Mouse (Mus musculus): ENCODE data around the gene Zmpste24.
"Not testable (repeated sequence)": the region's sequence is repeated elsewhere in the genome, so short reads cannot be mapped to it uniquely, and the experiment has no call there.

The Zmpste24 gene

DNA sequence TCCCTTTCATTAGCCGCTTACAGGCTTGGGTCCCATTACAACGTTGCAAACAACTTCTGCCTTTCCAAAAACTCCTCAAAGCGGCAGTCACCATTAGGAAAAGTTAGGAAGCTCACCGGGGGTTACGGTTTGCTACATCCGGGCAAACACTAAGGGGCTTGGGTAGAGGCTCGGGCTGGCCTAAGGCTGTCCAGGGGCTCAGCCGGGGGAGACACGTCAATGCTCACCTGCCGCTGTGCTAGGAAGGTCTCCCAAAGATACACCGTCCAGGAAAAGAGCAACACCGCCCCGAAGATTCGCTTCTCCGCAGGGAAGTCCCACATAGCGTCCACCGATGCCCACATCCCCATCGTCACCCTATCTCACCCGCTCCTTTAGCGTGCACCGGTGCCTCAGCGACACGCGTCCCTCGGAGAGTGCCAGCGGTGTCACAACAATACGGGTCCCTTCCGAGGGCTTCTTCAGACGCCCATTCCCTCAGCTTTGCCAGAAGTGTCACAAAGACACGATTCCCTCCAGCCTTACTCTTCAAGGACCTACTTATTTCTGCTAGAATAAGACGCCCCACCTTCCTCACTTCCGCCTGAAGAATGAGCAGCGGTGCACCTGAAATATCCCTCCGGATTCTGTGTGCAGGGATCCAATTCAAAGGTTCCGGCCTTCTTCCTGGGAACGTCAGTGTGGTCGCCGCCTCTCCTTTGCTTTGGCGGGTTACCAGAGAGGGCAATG, at the start of gene Zmpste24:
Zmpste24 (minus strand) TSS at position 592 of the 729 bp plus-strand sequence.
- DNase-seq, result peak; percentile 88

- no peak for DNase-seq
Observed at GRCm38 (mm10) chr4:121109126-121109525, 11.1 kb upstream of the Zmpste24 start, which contains the start of gene Tmco2. Gene Tmco2, minus strand, starts transcription at chr4:121109226.

DNA sequence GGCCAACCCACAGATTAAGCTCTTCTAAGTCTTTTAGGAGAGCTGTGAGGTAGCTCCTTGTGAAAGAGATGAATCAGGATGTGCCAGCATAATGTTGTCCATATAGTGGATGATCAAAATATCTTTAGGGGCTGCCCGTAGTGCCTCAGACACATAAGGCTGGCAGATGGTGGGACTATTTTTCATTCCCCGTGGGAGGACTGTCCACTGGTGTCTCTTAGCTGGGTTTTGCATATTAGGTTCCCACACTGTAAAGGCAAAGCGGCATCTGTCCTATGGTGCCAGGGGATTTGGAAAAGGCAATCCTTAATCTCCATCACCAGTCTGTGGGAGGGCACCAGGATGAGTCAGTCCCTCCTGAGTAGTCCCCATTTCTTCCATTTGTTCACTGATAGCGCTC, 5.3 kb upstream of the Zmpste24 start:
- no peak for DNase-seq

GRCm38 (mm10) chr4:121090211-121090610, 7.8 kb downstream of the Zmpste24 start:
- no peak for DNase-seq

- DNase-seq, result no peak
Observed at GRCm38 (mm10) chr4:121088696-121089095, 9.3 kb downstream of the Zmpste24 start.

- DNase-seq, result no peak
Observed at GRCm38 (mm10) chr4:121084506-121084905, 13.5 kb downstream of the Zmpste24 start.

DNA sequence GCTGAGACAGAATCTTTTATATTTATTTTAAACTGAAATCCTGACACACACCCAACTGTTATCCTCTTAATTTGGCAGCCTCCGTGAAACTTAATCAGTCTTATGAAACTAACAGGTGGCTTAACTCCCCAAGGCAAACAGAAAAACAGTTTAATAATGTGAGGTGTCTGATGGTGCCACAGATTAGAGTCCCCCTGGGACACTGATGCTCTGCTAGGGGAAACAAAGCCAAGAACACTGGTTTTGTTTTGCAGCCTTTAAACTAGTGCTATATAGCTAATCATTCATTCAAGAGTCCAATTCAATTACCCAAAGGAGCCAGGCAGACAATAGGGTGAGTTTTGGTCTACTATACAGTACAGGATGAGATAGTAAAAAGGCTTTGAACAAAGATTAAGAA, 17.6 kb downstream of the Zmpste24 start:
- no peak for DNase-seq

- no peak for DNase-seq
Observed at GRCm38 (mm10) chr4:121077915-121078646, 20.0 kb downstream of the Zmpste24 start.

- no peak for DNase-seq
Observed at GRCm38 (mm10) chr4:121074250-121074649, 23.8 kb downstream of the Zmpste24 start.

DNA sequence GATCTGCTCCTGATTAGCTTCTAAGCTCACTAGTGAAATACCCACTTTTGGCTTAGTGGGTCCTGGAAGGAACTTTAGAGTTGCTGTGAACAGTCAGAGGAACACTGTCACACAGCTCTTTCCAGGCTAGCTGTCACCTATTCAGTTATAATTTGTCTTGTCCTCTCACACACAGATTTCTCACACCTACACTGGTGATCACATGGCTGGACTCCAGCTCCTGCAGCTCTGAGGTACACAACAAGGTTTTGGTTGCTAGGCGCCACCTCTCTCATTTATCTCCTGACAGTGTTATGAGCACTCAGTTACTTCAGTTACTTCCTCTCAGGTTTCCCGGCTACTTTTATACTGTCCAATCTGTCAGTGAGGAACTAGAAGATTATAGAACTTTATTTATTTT, 32.7 kb downstream of the Zmpste24 start:
- DNase-seq, result no peak

DNA sequence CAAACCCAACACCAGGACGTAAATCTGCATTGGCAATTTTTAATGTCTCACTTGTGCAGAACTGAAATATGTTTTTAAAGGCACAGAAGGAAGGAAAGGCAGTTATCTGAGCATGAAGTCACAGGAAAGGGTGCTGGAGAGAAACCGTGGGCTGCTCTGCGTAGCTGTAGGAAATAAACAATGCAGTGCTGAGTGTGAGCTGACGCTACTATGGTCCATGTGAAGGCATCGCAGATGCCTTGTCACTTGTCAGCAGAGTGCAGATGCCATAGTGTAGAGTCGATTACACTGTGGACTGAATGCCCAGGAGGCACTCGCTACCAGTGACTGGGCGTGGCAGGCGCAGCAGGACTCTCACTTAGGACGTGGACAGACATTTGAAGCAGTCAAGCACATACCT, 38.8 kb downstream of the Zmpste24 start:
- DNase-seq, result not testable (repeated sequence)

GRCm38 (mm10) chr4:121057032-121057431, 41.0 kb downstream of the Zmpste24 start:
- no peak for DNase-seq

DNA sequence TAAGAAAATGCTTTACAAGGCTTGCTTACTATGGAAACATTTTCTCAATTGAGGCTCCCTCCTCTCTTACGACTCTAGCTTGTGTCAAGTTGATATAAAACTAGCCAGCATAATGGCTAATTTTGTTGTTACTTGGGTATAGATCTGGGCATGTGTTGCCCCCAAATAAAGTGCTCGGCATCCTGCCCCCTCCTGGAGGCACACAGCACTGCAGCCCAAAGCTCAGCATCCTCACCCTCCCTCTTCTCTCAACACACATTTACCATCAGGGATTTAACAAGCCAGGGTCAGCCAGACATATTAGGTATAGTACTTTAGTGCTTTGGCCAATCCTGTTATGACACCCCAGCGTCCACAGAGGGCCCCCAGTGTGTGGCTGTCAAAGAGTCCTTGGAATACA, 41.7 kb downstream of the Zmpste24 start:
- peak; percentile 71 for DNase-seq

- no peak for DNase-seq
Observed at GRCm38 (mm10) chr4:121052454-121053323, 45.4 kb downstream of the Zmpste24 start.

- DNase-seq, result no peak
Observed at GRCm38 (mm10) chr4:121051863-121052262, 46.2 kb downstream of the Zmpste24 start.

- no peak for DNase-seq
Observed at GRCm38 (mm10) chr4:121042946-121043345, 55.1 kb downstream of the Zmpste24 start.

- no peak for DNase-seq
Observed at GRCm38 (mm10) chr4:121042472-121042871, 55.6 kb downstream of the Zmpste24 start.

GRCm38 (mm10) chr4:121040897-121041671, 57.0 kb downstream of the Zmpste24 start:
- peak; percentile 81 for DNase-seq

GRCm38 (mm10) chr4:121040323-121040722, 57.7 kb downstream of the Zmpste24 start:
- DNase-seq, result no peak

DNA sequence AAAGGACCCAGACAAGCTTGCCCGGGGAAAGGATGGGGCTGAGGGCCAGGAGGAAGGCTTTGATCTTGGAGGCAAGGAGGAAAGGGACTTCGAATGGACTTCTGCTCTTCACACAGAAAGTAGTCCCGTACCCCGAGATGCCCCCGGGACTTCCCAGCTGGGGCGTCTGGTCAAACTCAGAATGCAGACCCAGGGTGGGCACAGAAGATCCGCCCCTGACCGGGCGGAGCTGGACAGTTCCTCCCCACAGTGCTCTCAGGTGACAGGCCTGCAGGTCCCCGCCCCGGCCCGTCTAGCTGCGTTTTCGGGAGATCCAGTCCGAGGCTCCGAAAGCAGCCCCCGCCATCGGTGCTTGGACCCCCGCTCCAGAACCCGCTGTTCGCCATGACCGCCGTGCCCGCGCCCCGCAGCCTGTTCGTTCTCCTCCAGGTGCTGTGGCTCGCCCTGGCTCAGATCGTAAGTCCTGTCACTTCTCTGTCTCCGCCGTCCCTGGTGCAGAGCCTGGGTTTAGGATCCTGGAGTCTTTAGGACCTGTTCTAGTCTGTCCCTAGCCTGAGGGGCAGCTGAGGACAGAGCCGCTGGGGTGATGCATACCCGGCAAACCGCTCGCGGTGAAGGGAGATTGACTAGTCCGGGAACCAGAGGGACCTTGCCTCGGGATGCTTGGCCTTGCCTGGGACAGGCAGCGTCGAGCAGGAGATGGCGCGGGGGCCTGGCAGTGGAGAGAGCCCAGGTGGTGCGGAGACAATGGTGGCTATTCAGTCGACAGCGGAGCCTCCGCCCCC, 58.5 kb downstream of the Zmpste24 start, which contains the start of gene Col9a2:
Col9a2 (plus strand) TSS at position 55 of the 785 bp plus-strand sequence.
- DNase-seq, result no peak

GRCm38 (mm10) chr4:121033006-121033405, 65.0 kb downstream of the Zmpste24 start:
- peak; percentile 44 for DNase-seq
